ENCODE assay signal across 29 mouse cellular contexts in the genomic region with DNA sequence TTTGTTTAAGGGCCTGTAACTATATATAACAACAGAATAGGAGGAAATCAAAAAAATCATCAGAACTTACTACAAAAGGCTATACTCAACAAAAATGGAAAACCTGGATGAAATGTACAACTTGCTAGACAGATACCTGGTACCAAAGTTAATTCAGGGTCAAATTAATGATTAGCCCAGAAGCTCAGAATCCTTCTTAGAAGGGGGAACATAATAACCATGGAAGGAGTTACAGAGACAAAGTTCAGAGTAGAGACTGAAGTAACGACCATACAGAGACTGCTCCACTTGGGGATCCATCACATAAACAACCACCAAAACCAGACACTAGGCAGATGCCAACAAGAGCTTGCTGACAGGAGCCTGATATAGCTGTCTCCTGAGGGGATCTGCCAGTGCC. TPM values are rescaled to one million over a fixed set of nuclear protein-coding genes. Genes with fewer than 3 reads are reported as not detected.
"Had no signal": no experiment of that assay in that cellular context is flagged by ENCODE, and none has a peak within 500 bp of the region (broad histone marks: within the 10 kb centered on the region; RNA-seq: fewer than 3 reads in every experiment).

No protein-coding gene starts in this region.

RNA-seq across cellular contexts. Expression of a gene that starts 7.2 kb away (rescaled TPM):
- total RNA-seq: heart, adult 18-20 months; heart, adult 2 months; heart, adult 8-10 months; heart, postnatal 10 days; heart, postnatal 14 days; heart, postnatal 25 days; heart, postnatal 36 days; heart, postnatal 4 days; hindbrain, postnatal 0 days; layer of hippocampus, adult 18-20 months; layer of hippocampus, adult 2 months; layer of hippocampus, adult 8-10 months; layer of hippocampus, postnatal 10 days; layer of hippocampus, postnatal 14 days; layer of hippocampus, postnatal 25 days; layer of hippocampus, postnatal 36 days; left cerebral cortex, adult 18-20 months; left cerebral cortex, adult 2 months had no signal
- polyA plus RNA-seq: heart, embryonic 16.5 days; hindbrain, embryonic 10.5 days; hindbrain, embryonic 11.5 days; hindbrain, embryonic 13.5 days; hindbrain, embryonic 14.5 days; hindbrain, embryonic 15.5 days; hindbrain, embryonic 16.5 days; inflammation-experienced regulatory T-cells, adult 6 months; intestine, embryonic 14.5 days; kidney, embryonic 14.5 days; kidney, embryonic 16.5 days had no signal

RNA-seq across cellular contexts. Expression of a gene that starts 47.9 kb away (rescaled TPM):
- polyA plus RNA-seq: inflammation-experienced regulatory T-cells, adult 6 months had no signal
